Mouse (Mus musculus) erythroblast, adult 5-6 weeks (primary cell): ENCODE measurements around the gene Got1. TPM values are rescaled to one million over a fixed set of nuclear protein-coding genes. Genes with fewer than 3 reads are reported as not detected.

Source experiments
- ATAC-seq: replicated peaks from 2 replicates; pipeline ENCODE4 v1.8.0; 2016; ENCODE audit warnings: moderate number of reproducible peaks, mild to moderate bottlenecking, moderate TSS enrichment, inconsistent platforms; ENCODE audit not compliant: poor library complexity, low FRiP score, severe bottlenecking
- total RNA-seq, 2 experiments: library from RNA; stranded (forward) in 1 of 2; stranded (reverse) in 1 of 2; fragments of 150-400 nt in 1 of 2; fragments of 200-764, 138-1000 nt in 1 of 2; gene quantifications; 2 replicates each; pipeline versions ENCODE4 v1.2.3 to v1.2.4; 2015 to 2017; ENCODE audit warnings: low replicate concordance in 2 of 2

Got1 gene
- 4.6 and 6.5 TPM in 2 replicates for total RNA-seq (2015; ENCODE audit: low replicate concordance)
- 7.2 and 8.2 TPM in 2 replicates for total RNA-seq (2017; ENCODE audit: low replicate concordance)

GRCm38 (mm10) chr19:43524187-43525103, at the start of gene Got1:
Got1 (minus strand) TSS chr19:43524605.
- ATAC-seq = peak; percentile 98

DNA sequence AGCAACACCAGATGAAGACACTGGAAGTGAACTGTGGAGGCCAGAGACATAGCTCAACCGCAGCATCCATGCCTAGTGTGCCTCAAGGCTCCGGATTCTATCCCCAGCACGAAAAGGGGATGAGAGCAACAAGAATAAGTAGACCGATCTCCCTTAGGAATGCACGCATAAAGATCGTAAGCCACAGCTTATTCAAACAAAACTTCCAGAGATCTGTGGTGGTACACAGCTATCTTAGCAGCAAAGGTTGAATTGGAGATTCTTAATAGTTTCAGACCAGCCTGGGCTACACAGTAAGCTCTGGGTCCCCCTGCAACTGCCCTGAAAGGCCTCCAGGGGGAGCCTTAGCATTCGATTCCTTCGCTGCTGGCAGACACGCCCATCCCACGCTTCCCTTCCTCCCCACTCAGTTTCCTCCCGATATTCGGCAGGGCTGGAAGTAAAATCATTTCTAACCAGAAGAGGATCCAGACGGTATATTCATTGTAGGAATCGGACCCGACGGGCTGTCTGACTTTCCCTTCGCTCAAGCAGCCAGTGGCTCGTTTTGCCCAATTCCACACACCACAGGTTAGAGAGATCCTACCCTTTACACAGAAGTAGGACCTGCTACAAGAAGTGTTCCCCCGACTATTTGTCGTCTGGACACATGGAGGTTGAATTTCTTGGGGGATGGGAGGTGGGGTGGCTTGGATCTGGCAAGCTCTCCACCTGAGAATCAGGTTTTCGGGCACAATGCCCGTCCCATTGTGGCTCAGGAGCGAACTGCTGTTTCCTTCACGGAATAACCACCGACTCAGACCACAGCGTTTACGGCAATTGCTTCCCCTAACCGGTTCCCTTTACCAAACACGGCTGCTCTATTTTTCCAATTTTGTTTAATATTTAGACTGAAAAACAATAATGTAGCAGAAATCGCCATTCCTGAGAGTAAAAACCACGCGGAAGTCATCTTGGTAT, 46.7 kb upstream of the Got1 start:
- peak; percentile 98 for ATAC-seq

DNA sequence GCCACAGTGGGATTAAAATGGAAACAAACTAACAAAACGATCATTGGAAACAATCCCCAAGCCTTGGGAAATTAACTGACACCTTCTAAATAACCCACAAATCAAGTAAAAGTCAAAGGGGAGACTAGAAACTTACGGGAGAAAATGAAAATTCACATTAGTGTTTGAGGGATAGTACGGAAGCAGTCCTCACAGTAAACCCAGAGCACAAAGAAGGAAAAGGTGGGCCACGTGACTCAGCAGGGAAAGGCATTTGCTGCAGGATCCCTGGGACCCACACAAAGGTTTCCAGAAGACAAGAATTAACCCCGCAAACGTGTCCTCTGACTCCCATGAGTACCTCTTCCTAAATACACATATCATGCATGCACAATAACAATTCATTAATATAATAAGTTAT, 44.7 kb upstream of the Got1 start:
- ATAC-seq = no peak

DNA sequence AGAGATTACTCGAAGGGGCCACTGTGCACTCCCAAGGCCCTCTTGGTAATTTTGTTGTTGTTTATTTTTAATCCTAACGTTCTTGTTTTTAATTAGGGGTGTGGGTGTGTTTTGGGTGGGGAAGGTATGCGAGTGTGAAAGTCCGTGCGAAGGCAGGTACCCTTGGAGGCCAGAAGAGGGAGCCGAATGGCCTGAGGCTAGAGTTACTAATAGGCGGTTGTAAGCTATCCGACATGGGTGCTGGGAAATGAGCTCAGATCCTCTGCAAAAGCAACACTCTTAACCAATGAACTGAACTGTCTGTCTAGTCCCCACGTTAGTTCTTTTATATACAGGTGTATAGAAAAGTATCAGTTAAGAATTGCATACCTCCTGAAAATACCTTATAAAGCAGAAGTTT, 43.9 kb upstream of the Got1 start:
- no peak for ATAC-seq

- ATAC-seq = no peak
Observed at GRCm38 (mm10) chr19:43563166-43563565, 38.8 kb upstream of the Got1 start.

DNA sequence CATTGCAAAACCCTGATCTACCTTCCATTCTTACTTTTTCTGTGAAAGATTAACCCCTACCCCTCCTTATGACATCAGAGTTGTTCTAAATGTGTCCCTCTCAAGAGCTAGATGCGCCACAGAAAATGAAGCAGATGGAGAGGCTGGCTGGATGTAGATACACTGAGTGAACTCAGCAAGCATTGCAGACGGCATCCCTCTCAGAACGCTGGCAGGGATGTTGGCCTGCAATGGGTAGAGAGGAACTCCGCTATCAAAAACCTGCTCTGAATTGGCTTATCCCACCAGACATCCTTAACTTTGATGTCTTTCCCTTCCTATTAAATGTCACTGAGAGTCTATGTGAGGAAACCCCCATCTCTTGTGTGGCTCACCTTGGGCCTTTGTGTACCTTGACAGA, 37.4 kb upstream of the Got1 start:
- ATAC-seq = no peak

DNA sequence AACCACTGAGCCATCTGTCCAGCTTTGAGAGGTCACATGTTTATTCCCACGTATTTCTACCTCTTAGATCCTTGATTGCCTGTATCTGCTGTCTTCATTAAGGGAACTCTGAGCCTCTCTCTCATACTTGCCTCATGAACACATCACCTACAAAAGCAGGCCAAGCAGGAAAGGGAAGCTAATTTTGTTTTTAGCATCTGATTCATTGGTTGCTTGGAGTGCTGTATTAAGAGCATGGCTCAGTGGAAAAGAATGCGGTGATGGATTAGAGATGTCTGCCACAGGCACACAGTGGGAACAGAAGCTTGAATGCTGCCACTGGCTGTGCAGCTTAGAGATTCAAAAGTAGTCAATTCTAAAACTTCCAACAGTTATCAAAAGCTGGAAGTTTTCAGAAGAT, 35.8 kb upstream of the Got1 start:
- ATAC-seq = no peak

- no peak for ATAC-seq
Observed at GRCm38 (mm10) chr19:43551493-43551890, 27.1 kb upstream of the Got1 start.

GRCm38 (mm10) chr19:43550706-43551492, 26.5 kb upstream of the Got1 start:
- ATAC-seq = no peak

- no peak for ATAC-seq
Observed at GRCm38 (mm10) chr19:43548060-43548459, 23.7 kb upstream of the Got1 start.

DNA sequence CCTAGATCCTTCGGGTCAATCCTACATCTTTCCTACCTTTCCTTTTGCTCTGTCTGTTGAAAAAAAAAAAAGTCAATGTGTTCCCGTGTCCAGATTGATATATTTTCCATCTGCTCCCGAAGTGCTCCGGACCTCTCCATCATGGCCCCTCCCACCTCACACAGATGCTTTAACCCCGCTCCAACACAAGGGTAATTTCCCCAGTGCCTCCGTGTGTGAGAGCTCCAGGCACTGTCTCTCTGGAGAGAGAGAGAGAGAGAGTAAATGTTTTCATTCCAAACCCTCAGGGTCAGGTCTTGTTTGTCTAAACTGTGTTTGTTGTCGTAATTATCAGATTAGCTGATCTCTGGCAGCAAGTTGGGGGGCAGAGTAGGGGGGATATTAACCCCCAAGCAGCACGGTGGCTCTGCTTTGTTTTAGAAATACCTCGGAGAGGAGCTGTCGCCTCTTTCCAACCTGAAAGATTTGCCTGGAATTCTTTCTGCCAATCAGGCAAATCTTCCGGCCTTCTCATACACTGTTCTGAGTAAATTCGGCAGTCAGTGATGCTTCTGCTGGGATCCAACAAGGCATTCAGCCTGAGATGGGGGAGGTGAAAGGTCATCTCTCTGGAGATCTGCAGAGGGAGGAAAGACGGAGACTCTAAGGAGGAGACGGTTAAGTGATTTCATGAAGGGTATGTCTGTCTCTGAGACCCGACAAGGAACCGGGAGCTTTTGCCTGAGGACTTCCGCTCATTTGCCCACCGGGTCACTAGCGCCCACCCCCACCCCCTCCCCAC, 22.1 kb upstream of the Got1 start:
- no peak for ATAC-seq

DNA sequence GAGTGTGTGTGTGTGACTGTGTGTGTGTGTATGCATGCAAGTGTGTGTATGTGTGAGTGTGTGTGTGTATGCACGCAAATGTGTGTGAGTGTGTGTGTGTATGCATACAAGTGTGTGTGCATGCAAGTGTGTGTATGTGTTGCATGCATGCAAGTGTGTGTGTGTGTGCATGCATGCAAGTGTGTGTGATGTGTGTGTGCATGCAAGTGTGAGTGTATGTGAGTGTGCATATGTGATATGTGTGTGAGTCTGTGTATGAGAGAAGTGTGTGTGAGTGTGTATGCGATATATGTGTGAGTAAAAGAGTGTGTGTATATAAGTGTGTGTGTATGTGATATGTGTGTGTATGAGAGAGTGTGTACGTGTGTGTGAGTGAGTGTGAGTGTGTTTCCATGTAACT, 11.0 kb upstream of the Got1 start:
- no peak for ATAC-seq

GRCm38 (mm10) chr19:43530921-43531320, 6.5 kb upstream of the Got1 start:
- ATAC-seq = no peak

GRCm38 (mm10) chr19:43530197-43530770, 5.9 kb upstream of the Got1 start:
- peak; percentile 89 for ATAC-seq

DNA sequence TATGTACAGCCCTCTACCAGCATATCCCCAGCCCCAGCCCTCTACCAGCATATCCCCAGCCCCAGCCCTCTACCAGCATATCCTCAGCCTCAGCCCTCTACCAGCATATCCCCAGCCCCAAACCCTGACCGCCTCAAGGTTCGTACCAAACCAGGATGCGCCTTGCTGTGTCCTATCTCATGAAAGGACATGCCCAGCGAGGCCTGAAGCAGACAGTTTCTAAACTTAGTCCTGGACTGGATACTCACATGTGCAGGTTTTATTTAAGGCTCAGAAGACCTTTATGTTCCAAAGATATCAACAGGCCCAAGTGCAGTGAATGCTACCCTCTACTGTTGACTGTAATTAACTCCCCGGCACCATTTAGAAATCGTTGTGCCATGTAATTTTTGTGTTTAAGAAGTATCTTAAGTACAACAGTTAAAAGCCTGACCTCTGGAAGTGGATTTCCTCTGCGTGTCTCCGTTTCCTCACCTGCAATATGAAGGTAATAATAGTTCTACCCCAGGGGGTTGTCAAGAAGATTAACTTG, 3.7 kb upstream of the Got1 start:
- ATAC-seq = no peak

DNA sequence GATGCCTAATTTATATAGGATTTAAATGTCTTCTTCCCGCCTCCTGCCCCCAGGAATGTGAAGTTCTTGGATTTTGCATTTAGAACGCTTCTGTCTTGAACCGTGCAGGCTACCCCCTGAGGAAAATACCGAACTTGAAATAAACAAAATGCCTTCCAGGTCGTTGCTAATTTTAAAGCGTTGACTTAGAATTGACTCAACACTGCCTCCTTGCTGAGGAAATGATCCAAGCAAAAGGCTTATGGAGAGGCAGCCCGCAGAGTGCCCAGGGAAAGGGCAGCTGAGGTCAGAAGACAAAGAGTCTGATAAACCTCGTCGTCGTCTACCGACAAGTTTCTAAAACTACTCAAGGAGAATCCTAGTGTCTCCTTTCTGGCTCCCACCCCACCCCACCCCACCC, 2.7 kb upstream of the Got1 start:
- no peak for ATAC-seq

DNA sequence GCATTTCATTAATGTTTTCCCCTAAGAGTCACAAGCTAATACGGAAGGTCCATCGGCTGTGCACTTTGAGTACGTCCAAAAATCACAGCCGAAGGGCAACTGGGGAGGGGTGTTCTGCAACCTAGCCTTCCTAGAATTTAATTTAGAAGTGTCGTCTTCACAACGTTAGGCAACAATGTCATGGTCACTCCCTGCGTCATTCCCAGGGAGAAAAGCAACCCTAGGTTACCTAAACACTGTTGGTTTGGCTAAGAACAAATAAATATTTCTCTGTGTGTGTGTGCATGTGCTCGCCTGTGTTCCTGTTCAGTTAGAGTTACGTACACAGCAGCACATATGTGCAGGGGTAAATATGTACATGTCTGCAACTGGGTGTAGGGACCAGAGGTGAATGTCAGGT, 1.6 kb upstream of the Got1 start:
- ATAC-seq = no peak

DNA sequence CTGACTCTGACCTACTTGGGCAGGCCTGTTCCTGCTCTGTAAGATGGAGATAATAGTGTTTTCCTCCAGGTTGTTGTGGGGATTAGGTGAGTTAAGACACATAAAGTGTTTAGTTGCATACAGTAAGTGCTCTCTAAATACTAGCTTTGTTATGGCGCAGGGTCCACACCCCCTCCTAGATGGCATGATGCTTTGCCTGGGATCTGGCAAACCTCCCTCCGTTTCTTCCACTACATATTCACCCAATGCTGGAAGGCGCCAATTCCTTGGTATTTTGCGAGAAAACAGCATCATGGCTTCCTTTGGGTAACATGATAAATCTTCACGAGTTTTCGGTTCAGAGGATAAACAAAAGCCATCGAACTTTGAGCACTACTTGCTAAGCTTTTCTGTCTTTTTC, 1.2 kb upstream of the Got1 start:
- no peak for ATAC-seq
